Mouse (Mus musculus) embryo, embryonic 10 days (tissue): ENCODE results near the gene Zfp142.

Source experiments
- DNase-seq: peaks from one replicate; pipeline ENCODE4 v3.0.0-alpha.2; 2015; ENCODE audit warnings: low spot score

Gene Zfp142

DNA sequence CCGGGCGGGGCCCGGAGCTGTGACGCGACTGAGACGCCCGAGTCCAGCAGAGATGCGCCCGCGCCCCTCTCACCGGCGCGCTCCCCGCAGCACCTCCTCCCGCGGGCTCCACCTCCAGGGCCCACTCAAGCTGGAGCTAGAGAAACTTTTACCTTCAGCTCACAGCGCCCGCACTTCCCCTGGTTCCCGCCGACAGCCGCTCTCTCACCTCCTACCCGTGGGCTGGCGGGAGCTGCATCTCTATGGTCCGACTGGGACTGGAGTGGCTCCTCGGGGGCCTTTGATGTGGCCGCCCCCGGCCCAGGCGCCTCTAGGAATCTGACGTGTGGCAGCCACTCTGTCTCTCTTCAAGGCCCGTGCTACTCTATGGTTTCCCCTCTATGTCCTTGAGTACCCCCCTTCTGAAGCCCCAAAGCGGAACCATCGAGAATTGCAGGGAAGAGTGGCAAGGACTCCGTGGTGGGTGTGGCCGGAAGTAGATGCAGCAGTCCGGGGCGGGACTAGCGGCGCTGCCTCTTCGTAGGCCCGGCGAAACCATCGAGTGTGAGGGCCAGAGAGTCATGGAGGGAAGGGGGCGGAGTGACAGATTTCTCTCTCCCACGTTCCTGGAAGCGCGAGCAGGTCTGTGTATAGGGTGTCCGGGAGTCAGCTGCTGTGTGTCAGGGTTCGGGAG, at the start of gene Zfp142, which contains the start of gene Bcs1l:
Gene Zfp142, minus strand, starts transcription at position 474 of the 673 bp plus-strand sequence.
Gene Bcs1l, plus strand, starts transcription at position 517 of the 673 bp plus-strand sequence.
- DNase-seq, result peak; percentile 99

DNA sequence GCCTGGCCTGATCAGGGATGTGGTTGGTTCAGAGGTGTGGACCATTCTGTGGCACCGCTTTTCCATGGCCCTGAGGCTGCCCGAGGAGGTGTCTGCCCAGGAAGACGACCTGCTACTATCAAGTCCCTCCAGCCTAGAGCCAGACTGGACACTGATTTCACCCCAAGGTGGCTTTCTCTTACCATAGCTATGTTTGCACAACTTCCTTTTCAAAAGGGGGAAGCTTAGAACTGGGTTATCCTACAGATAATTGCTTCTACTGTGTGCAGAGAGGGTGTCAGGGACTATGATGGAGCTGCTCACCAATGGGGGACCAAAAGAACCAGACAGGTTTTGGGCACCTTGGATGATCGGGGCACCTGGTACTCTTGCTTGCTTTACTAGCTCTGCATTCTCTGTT, 44.7 kb upstream of the Zfp142 start:
- no peak for DNase-seq

DNA sequence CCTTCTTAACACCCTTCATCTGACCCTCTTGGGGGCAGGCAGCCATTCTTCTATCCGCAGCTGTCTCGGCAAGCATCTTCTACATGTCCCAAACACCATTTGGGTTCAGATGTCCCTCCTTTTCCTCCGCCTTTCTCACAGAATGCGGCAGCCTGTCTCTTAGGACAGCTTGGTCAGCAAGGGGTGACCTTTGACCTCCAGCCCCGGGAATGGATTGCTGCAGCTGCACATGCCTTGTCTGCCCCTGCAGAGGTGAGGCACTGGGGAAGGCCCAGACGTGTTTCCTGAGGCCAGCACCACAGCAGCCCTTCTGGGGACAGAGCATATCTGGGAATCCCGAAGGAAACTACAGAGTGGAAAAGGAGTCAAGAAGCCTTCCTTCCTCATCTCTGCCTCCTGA, 40.0 kb upstream of the Zfp142 start:
- DNase-seq, result peak; percentile 69

DNA sequence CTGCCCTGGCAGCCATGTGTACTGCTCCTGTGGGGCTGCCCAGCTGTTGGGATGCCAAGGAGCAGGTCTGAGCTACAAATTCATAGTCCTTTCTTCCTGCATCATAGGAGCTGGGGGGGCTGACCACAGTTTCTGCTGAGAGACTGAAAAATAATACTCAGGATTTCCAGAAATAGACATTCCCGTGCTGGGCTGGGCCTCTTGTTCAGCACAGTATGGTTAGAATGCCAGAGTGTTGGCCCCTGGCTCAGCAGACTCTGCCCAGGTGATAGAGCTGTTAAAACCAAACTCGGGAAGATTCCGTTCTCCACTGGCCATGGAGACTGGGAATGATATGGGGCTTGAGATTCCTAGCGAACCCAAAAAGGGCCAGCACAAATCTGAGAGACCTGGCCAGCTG, 38.0 kb upstream of the Zfp142 start:
- DNase-seq, result no peak

DNA sequence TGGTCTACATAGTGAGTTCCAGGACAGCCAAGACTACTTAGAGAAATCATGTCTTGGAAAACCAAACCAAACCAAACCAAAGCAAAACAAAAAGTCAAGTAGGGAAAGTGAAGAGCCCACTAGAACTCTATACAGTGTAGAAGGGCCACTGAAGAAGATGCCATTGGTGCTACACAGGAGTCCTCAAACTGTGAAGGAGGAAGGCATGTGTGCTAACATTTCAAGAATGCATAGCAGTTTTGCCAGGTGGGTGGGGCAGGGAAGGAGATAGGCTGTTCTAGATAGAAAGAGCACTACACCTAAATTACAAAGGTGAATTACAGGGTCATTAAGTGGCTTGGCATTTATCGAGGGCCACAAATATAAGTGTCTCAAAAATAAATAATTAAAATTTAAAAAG, 36.1 kb upstream of the Zfp142 start:
- no peak for DNase-seq

DNA sequence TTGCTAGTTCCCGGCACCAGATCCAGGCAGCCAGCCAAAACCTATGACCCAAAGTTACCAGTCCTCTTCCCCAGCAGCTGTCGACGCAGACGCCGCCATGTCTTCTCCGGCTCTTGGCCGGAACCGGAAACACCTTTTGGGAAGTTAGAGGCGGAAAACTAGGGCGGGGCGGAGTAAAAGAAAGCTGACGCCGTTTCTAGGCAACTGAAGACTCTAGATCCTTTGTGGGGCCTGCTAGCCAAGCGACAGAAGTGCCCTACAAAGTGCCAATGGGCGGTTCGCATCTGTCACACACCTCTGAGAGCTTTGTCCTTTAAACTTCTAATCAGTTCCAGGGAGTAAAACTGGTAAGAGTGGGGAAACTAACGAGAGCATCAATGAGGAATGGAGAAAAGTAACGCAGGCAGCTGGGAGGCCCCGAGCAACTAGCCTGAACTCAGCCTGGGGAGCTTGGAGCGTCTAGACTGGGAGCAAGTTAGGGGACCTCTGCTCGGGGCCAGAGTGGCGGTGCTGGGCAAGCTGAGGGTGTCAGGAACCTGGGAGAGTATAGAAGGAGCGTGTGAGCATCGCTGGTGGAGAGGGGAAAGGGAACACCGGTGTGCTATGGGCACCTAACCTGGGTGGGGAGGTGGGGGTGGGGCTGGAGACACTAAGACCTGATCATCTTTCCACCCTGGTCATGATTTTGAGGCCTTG, 13.4 kb upstream of the Zfp142 start, which contains the start of the genes Rnf25 and Stk36:
Gene Rnf25, minus strand, starts transcription at position 131 of the 696 bp plus-strand sequence.
Gene Stk36, plus strand, starts transcription at position 179 of the 696 bp plus-strand sequence.
- DNase-seq, result peak; percentile 93

DNA sequence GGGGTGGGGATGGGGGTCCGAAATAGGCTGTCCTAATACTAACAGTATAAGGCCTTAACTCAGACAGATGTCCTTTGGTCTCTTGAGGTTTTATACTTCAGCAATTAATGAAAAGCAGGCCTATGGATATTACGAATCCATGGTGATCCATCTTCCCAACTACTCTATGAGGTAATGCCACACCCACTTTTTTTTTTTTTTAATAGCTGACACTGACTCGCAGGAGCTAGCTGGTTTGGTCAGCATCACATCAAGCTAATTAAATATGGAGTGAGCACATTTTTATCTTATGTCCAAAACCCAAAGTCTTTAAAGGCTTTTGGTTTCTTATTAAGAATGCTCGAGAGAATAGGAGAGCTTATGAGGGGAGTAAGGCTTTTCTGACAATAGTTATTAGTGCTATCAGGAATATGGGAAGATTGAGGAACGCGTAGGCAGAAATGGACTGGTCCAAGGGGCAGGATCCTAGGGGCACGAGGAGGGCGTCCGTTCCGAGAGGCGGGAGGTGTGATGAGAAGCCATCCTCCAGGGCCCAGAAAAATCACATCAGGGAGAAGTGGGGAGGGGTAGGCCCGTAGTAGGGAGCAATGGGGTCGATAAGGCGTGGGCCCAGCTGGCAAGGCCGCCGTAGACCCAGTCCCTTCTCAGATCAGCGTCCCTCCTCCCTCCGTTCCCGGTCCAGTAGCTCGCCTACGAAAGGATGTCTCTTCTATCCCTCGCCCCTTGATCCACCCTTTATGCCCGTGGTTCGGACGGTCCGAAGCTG, 12.6 kb upstream of the Zfp142 start:
- peak; percentile 10 for DNase-seq

DNA sequence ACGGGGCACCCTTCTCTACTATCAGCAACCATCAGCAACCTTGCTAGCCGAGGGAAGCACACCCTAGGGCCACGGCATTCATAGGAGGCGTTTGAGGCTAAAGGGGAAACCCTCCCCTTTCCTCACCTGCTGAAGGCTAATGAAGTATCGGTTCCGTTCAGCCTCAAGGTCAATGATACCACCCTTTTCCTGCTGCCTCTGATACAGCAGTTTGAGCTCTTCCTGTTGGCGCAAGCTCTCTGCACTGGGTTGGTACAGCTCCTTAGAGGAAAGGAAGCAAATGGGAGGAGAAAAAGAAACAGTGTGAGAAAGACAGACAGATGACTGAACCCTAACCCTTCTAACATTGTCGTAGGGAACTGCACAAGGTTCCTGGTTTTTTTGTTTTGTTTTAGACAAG, 6.4 kb upstream of the Zfp142 start:
- DNase-seq, result no peak

DNA sequence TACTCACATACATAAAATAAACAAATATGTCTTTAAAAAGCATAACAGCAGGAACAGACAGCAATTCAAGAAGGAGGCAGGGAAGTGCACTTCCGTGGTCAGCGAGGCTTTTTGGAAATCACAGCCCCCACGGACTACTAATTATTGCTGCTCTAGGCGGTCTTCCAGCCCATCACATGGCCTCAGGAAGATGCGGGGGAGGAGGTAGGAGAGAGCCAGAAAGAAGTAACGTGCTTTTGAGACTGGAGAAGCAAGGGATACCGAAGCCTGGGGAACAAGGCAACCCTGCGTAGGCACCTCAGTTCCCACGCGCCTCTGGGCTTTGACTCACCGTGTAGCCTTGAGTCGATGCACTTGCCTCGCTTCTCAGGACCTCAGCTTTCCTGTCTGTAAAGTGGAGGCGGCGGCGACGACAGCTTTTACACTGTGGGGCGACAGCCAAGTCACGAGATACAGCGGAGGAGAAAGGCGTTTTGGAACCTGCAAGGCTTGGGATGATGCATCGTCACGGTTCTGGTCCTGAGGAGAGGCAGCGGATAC, 743 bp downstream of the Zfp142 start:
- no peak for DNase-seq

DNA sequence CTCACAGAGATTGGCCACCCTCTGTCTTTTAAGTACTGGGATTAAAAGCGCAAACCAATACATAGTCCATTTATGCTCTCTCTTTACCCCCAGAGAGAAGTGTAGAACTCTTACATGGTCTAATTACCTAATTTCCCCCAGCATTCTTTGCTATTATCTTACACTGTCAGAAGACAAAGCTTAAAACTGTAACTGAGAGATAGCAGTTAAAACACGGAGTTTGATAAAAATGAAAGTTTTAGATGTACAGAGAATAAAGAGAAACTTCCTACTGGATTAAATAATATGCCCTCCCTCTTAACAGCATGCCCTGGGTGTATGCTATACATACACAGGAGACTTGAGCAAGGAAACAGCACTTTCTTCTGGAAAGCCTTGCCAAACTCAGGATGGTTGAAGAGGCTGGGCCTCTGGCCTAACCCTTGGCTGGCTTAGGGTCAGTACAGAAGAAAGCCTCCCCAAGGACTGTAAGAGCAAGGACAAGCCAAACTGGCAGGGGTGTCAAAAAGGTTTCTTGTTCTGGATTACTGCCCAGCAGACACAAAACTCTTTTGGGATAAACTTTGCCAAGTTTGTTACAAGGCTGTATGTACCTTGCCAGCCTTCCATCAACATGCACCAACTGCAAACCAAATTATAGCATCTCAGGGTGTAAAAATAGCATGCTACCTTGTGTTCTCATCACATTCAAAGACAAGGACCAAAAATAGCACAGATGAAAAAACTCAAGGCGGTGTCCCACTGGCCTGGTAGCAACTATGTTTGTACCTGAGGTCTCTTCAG, 3.2 kb downstream of the Zfp142 start:
- no peak for DNase-seq

DNA sequence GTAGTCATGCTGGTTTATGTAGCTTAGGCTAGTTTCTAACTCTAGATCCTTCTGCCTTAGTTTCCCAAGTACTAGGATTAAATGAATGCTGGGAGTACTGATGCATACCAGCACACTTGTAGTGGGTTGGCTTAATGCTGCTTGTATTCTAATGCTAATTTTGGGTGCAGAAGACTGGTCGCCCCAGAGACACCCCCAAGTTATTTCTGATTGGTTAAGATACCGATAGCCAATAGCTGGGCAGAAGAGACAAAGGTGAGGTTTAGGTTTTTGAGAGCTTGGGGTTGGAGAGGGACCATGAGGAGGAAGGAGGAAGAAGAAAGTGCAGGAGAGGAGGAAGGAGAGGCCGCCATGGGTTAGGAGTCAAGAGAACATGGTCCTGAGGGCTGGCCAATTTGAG, 5.4 kb downstream of the Zfp142 start:
- DNase-seq, result no peak

DNA sequence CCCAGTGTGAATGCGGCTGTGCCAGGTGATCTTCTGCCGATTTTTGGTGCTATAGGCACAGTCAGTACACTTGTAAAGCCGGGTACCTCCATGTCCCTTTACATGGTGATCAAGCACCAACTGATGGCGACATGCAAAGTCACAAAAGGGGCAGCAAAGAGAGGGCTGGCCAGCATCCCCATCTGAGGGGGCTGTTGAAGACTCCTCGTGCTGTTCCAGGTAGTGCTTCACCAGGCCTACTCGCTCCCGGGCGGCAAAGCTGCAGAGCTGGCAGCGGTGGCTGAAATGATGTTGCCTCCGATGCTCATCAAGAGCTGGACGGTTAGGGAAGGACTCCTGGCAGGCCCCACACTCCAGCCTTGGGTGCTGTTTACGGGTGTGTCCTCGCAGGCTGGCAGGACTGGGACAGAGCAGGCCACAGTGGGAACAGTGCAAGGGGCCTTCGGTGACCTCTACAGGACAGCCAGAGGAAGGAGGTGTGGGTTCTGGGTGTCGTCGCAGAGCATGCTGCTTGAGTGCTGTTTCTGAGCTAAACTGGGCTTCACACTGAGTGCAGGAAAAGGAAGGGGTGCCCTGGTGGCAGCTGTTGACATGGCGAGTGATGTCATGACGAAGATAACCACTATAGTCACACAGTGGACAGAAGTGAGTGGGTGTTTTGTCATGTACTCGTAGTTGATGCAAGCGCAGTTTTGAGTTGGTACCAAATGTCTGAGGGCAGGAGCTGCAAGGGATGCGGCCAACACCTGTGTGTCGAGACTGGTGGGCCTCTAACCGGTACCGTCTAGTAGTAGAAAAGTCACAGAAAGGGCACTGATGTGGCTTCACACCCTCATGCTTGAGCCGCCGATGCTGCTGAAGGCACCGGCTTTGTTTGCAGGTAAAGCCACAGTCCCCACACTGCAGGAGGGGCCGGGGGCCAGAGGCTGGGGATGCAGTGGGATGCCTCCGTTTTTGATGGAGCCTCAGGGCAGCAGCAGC, 18.0 kb downstream of the Zfp142 start:
- no peak for DNase-seq

DNA sequence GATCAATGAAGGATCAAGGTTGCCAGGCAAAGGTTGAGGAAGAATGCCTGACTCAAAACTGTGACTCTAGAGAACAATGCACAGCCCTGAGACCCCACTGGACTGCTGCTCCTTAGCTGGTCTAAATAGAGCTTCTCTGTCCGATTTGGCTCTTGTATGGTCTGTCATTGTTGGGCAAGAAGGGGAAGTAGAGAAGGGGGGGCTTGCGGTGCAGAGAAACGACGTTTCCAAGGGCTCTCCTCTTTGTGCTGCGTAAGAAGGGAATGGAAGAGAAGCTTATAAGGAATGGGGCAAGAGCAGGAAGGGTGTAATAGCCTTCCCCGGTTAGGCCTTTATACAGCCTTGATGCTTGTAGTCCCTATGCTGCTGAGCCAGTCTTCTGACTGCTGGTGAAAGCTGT, 22.2 kb downstream of the Zfp142 start:
- no peak for DNase-seq

DNA sequence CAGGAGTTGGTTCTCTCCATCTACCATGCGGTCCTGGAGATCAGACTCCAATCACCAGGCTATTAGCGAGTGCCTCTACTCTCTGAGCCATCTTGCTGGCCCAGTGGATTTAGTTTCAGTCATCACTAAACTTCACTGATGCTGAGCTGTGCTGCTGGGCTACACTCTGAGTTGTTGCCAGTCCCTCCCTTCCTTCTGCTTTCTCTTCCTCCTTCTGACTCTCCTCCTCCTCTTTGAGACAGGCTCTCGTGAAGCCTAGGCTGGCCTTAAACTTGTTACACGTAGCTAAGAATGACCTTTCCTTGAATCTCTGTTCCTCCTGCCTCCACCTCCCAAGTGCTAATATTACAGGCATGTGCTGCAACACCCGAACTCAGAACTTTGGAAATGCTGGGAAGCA, 29.0 kb downstream of the Zfp142 start:
- DNase-seq, result no peak

DNA sequence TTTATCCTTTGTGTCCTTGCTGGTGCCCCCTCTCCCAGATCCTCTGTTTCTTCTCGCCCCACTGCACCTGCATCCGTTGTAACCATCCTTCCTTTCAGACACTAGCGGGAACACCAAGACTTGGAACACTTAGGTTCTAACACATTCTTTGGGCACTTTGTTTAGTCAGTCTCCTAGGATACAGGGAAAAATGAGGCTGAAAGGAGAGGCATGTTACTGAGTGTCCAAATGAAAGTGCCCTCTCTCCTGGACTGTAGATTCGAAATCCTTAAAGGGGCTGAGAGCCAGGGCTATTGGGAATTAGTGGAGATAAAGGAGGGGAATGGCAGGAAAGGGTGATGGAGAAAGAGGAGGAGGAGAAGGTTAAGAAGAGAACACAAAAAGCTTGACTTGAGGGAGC, 43.9 kb downstream of the Zfp142 start, which contains the start of gene Usp37:
Gene Usp37, minus strand, starts transcription at position 101 of the 400 bp plus-strand sequence.
- no peak for DNase-seq

DNA sequence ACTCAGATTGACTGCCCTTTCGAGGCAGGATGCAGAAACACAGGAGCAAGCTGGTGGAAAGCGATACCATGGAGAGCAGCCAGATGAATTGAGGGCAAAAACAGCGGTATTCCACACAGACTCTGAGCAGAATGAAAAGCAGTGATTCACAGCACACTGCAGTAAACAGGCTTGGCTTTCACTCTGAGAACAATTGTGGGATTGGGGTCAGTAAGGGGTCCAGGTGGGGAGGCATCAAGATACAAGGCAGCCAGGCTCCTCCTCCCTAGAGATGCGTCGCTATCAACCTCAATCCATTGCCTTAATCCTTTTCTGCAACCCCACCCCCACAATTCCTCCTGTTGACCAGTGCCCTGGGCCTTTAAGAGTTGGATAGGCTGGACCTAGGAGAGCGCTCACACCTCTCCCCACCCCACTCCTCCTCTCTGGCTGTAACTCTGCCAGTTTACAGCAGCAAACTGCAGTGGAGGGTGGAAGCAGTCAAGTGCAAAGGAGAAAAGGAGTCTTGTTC, 45.5 kb downstream of the Zfp142 start, which contains the start of gene Plcd4:
Gene Plcd4, plus strand, starts transcription at position 438 of the 511 bp plus-strand sequence.
- peak; percentile 42 for DNase-seq

DNA sequence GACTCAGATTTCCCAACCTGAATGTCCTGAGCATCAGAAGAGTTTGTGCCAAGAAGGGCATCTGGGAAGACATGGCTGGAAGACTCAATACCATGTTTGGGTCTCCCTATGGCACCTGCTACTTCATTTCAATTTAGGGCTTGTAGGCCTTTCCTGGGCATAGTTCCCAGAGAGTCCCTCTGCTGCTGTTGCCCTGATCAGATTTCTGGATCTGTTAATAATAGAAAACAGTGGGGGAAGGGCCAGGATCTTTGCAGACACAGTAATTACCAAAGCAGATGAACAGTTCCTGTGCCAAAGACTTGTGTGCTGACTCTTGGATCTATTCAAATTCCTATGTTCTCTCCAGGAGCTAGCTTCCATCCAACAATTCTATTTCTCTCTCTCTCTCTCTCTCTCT, 49.4 kb downstream of the Zfp142 start:
- DNase-seq, result no peak

DNA sequence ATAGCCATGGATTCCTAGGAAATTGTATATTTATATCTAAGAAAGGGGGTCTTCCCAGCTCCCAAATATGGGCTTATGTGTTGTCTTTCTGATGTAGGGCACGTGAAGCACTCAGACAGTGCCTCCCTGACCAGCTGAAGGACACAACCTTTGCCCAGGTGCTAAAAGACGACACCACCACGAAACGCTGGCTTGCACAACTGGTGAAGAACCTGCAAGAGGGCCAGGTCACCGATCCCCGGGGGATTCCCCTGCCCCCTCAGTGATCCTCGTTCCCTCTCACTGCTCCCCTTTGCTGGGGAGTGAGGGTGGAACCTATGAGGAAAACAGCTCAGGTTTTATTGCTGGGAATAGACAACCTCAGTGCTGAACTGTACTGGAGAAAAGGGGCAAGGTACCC, 59.5 kb downstream of the Zfp142 start:
- no peak for DNase-seq

DNA sequence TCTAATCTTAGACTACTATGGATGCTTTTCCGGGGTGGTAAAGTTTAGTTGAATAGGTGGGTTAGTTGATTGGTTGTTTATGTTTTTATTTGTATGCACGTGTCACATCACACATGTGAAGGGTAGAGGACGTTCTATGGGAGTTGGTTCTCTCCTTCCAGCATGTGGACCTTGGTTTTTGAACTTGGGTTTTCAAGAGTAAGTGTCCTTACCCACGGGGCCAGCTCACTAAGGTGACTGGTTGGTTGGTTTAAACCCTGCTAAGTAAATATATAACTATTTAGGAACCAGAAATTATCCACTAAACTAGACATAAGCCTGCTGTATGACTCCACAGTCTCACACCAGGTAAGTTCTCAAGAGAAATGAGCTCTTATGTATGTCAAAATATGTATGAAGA, 63.3 kb downstream of the Zfp142 start:
- no peak for DNase-seq

DNA sequence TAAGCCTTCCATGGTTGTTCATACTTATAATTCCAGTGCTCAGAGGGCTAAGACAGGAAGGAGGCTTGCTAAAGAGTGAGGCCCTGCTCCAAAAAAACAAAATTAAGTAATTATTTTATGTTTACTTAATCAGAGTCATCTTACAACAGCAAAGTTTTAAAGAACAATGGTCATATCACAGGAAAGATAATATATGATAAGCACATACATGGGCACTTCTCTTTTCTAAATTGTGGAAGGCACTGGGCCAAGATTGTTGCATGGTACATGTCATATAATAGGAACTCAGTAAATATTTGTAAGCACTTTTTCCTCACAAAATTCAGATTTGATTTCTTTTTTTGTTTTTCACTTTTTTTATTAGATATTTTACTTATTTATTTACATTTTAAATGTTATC, 68.2 kb downstream of the Zfp142 start:
- DNase-seq, result no peak
